Mouse (Mus musculus) CD8-positive naive resting alpha-beta T cell, adult 2 months (primary cell): ENCODE data around the gene Yipf4.
"Not testable (repeated sequence)": the region's sequence is repeated elsewhere in the genome, so short reads cannot be mapped to it uniquely, and the experiment has no call there.

ENCODE experiments used
- DNase-seq, 2 experiments: peaks; one replicate each; pipeline ENCODE4 v3.0.0; 2022; ENCODE audit warnings: low read depth in 2 of 2, low spot score in 2 of 2

The Yipf4 gene

GRCm38 (mm10) chr17:74489024-74489900, at the start of gene Yipf4:
Gene Yipf4, plus strand, starts transcription at chr17:74489493.
- DNase-seq: peak; percentile 92 to 97

- no peak for DNase-seq
Observed at GRCm38 (mm10) chr17:74440486-74440885, 48.8 kb upstream of the Yipf4 start.

DNA sequence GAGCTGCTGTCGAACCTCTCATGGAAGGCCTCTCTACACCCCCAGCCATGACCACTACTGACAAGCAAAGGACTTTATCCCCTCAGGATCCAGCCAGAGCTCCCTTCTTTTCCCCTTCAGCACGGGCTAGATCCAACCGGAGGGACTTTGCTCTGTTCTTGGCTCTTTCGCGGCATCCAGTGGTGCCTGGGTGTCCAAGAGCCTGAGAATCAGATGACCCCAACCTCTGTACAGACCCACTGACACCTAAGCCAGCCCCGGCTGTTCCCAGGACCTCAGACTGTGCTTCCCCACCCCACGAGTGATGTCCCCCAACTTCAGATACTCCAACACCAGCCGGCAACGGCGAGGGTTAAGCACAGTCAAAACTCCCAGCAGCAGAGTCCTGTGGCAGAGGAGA, 39.5 kb upstream of the Yipf4 start:
- no peak for DNase-seq

GRCm38 (mm10) chr17:74453928-74454327, 35.4 kb upstream of the Yipf4 start:
- DNase-seq: no peak

DNA sequence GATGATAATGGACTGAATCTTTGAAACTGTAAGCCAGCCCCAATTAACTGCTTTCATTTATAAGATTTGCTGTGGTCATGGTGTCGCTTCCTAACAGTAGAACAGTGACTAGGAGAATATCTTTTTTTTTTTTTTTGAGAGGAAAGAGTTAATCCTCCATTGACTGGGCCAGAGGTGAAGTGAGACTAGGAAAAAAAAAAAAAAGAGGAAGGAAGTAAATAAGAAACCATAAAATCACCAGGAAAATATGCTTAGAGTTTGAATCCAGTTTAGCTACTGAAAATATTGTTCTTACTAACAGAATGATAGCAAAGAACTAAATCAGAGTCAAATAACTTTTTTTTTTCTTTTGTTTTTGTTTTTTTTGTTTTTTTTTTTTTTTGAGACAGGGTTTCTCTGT, 34.6 kb upstream of the Yipf4 start:
- no peak for DNase-seq

GRCm38 (mm10) chr17:74455426-74455825, 33.9 kb upstream of the Yipf4 start:
- DNase-seq: no peak

DNA sequence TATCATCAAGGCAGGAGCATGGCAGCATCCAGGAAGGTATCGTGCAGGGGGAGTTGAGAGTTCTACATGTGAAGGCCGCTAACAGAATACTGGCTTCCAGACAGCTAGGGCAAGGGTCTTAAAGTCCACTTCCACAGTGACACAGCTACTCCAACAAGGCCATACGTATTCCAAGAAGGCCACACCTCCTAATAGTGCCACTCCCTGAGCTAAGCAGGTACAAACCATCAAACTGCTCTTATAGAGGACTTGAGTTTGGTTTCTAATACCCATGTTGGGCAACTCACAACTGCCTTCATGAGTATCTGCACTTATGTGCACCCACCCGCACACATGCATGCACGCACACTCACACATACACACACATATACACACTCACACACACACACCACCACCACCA, 32.5 kb upstream of the Yipf4 start:
- DNase-seq: no peak

DNA sequence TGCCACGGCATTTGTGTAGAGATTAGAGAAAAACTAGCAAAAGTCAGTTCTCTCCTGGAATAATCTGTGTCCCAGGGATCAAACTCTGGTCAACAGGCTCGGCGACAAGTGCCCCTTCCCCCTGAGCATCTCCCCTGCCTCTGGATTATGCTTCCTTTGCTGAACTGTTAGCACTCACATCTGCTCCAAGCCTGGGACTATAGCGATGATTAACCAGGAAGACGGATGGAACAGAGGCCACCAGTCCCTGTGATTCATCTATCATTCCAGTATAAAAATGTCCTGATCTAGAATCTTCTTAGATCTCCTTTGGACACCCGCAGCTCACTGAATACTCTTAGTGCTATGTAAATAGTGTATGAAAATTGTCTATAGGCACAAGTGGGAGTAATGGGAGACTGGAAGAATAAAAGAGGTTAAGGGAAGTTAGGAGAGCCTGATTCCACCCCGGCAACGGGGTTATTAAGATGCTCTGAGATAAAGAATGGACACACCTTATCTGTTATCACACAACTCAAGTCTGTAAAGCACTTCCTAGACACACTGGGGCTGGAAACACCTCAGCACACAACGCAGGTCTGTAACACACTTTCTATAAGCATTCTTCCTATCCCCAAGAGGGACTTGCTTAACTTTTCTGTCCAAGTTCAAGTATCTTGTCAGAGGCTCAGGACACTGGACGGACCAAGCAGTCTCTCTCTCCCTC, 31.2 kb upstream of the Yipf4 start:
- DNase-seq: no peak

DNA sequence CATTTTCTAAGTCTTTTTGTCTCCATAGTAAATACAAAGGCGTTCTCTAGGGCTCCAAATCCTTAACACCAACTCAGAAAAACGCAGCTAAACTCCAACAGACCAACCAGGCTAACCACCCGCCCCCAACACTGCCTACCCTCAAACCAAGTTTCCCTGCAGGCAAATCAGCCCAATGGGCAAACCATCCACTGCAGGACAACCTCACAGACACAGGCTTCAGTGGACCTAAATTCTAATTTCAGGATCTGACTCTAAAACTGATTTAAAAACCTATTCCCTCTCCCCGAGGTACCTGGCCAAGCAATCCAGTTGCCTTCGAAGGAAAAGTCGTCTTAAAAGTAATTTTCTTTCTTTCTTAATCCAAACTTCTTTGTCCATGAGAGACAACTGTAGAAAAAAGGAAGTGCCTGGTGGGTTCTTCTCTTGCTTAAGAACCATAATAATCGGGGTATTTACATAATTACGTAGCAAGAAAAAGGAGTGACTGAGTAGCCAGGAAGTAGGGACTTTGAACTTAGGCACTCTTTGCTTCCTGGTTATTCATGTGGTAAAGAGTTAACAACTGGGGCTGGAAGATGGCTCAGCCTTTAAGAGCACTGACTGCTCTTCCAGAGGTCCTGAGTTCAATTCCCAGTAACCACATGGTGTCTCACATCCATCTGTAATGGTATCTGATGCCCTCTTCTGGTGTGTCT, 30.4 kb upstream of the Yipf4 start, which contains the start of gene Nlrc4:
TSS of gene Nlrc4 (minus strand) at position 432 of the 698 bp plus-strand sequence.
- DNase-seq: no peak

GRCm38 (mm10) chr17:74463510-74463909, 25.8 kb upstream of the Yipf4 start:
- no peak for DNase-seq

GRCm38 (mm10) chr17:74467981-74468380, 21.3 kb upstream of the Yipf4 start:
- DNase-seq: not testable (repeated sequence)

- not testable (repeated sequence) for DNase-seq
Observed at GRCm38 (mm10) chr17:74470133-74470532, 19.2 kb upstream of the Yipf4 start.

DNA sequence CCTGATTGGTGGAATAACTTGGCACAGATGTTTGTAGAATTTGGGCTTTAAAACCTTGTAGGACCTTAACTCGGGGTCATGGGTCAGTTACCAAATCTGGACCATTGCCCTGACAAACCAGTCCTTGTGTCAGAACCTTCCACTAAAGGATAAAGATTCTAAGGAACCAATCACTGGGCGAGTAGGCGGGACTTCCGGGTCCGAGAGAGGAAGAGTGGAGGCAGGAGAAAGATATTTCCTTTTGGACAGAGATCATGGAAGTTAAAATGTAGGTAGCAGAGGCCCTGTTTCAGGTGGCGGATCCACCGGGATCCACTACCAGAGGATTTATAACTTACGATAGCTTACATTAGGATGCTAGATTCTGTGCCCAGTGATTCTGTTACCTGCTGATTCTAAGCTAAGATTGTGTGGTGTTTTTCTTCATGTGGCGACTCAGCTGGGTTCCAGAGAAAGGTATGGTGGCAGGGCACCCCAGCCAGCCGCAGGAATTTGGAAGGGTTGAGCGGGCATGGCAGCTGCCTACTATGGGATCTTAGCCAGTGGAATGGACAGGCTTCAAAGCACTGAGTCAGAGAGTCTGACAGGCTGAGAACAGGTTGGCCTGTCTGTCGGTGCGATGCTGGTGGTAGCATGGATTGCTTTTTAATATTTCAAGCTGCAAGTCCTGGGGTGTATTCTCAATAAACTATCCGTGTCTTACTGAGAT, 8.8 kb upstream of the Yipf4 start:
- DNase-seq: no peak

- no peak for DNase-seq
Observed at GRCm38 (mm10) chr17:74489901-74490220, 568 bp downstream of the Yipf4 start.

DNA sequence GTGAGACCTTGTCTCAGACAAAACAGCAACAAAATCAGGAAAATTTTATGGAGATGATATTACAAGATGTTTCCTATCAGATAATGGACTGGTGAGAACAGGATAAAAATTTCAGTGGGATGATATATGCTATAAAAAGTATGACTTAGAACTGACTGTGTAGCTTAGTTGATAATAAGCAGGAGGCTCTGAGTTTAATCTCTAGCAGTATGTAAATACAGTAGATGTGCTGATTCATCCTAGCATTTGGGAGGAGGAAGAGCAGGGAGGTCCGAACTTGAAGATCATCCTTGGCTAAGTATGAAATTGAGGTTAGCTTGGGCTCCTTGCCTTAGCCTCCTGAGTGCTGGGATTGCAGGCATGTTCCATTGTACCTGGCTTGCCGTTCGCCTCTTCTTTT, 2.3 kb downstream of the Yipf4 start:
- DNase-seq: no peak

DNA sequence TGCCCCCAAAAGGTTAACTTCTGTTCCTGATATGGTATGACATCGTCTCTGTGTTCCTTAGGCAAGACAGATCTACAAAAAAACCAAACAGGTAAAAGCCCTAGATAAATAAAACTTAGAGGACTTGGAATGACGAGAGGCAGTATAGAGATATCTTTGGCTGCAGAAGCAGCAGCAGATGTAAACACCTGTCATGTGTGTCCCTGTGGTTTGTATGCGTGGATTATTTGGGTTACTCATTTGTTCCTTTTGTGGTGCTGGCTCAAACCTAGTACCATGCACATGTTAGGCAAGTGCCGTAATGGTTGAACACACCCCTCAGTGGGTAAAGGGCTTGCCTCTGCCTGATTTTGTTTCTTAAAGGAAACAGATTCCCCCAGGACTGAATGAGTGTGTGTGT, 10.9 kb downstream of the Yipf4 start:
- DNase-seq: no peak

DNA sequence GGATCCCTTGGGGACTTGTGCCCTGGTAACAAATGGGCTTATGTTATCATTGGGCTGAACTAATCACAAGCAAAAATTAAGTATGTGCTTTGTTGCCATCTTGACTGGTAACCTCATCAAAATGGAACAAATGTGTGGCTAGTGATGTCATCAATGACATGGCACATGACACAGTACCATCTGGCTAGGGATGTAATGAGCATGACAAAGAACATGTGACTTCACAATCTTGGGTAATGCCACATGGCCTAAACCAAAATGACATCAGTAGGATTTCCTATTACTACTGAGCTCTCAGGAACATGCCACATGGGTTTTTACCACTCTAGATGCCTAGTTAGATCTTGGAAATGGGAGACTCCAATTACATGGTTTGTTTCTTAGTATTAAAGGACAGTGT, 11.8 kb downstream of the Yipf4 start:
- no peak for DNase-seq

DNA sequence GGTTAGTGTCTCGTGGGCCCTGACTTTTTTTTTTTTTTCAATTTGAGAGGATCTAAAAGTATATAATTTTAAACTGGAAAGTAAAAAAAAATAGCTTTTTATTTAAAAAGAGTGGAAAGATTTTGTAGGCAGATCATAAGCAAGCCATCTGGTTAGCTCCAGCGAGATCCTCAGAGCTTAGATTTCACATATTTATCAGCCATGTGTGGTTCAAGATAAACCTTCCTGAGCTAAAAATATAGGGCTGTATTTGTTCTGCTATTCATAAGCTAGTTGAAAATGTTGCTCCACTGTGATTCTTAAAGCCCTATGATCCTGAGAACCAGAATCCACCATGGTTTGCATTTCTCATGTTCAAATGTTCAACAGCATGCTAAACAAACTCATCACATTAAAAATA, 18.6 kb downstream of the Yipf4 start:
- no peak for DNase-seq

GRCm38 (mm10) chr17:74508600-74508999, 19.3 kb downstream of the Yipf4 start:
- DNase-seq: no peak

DNA sequence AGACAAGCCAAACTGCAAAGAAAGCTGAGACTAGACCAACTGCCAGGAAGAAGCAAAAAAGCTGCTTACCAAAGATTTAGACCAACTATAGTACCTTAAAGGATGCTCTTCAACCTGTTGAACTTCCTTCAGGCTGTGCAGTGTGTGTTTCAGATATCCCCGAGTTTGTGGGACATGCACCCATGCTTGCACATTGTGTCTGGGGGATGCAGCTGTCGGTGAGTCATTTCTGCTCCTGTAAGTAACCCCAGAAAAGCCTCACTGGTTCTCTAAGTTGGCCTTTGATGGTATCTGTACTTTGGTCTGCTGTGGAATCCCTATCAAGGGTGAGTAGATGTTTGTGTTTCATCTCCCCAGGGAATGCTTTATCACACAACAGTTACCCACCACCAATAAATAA, 23.0 kb downstream of the Yipf4 start:
- DNase-seq: no peak
